Mouse (Mus musculus): ENCODE data around the gene Slfn9.
"Not testable (repeated sequence)": the region's sequence is repeated elsewhere in the genome, so short reads cannot be mapped to it uniquely, and the experiment has no call there.

The Slfn9 gene

GRCm38 (mm10) chr11:82945636-82946035 is 46.0 kb downstream of the Slfn9 start:
- H3K27me3 ChIP-seq (ENCODE audit: control insufficient read depth, insufficient read depth, low read length, poor library complexity, severe bottlenecking): no peaks in the 10 kb centered on the region
- H3K36me3 ChIP-seq (ENCODE audit: control insufficient read depth, insufficient read depth, low read length, poor library complexity, severe bottlenecking): no peaks in the 10 kb centered on the region
- no peak for DNase-seq (ENCODE audit: low read depth, low spot score)

- no peaks in the 10 kb centered on the region for H3K36me3 ChIP-seq (ENCODE audit: control insufficient read depth, insufficient read depth, low read length, poor library complexity, severe bottlenecking)
- H3K27me3 ChIP-seq (ENCODE audit: control insufficient read depth, insufficient read depth, low read length, poor library complexity, severe bottlenecking): no peaks in the 10 kb centered on the region
- DNase-seq (ENCODE audit: low read depth, low spot score): no peak
Observed at GRCm38 (mm10) chr11:82943336-82943735, 48.3 kb downstream of the Slfn9 start.

DNA sequence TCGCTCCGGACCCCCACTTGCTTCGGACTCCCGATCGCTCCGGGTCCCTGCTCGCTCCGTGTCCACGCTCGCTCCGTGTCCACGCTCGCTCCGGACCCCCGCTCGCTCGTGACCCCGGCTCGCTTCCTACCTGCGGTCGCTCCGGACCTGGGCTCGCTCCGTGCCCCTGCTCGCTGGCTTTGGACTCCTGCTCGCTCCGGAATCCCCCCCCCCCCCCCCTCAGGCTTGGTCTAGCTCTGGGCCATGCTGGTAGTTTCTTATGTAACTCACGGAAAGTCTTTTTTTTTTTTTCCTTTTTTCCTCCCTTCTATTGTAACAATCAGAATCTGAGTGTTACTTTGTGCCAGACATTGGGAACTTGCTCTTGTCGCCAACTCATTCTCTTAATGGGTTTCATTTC is 58.4 kb downstream of the Slfn9 start:
- no peak for DNase-seq (ENCODE audit: low read depth, low spot score)
- Histone ChIP-seq H3K27me3 (ENCODE audit: control insufficient read depth, insufficient read depth, low read length, poor library complexity, severe bottlenecking) (no peaks in the 10 kb centered on the region; the same call in 1 of the 2 replicates), H3K36me3 (ENCODE audit: control insufficient read depth, insufficient read depth, low read length, poor library complexity, severe bottlenecking) (no peaks in the 10 kb centered on the region)

GRCm38 (mm10) chr11:82931671-82932450 is 59.8 kb downstream of the Slfn9 start:
- not testable (repeated sequence) for H3K36me3 ChIP-seq (ENCODE audit: control insufficient read depth, insufficient read depth, low read length, poor library complexity, severe bottlenecking); DNase-seq (ENCODE audit: low read depth, low spot score); H3K27me3 ChIP-seq (ENCODE audit: control insufficient read depth, insufficient read depth, low read length, poor library complexity, severe bottlenecking)

DNA sequence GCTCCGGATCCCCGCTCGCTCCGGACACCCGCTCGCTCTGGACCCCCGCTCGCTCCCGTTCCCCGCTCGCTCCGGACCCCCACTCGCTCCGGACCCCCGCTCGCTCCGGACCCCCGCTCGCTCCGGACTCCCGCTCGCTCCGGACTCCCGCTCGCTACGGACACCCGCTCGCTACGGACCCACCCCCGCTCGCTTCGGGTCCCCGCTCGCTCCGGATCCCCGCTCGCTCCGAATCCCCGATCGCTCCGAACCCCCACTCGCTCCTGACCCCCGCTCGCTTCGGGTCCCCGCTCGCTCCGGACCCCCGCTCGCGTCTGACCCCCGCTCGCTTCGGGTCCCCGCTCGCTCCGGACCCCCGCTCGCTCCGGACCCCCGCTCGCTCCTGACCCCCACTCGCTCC is 60.5 kb downstream of the Slfn9 start:
- not testable (repeated sequence) for H3K36me3 ChIP-seq (ENCODE audit: control insufficient read depth, insufficient read depth, low read length, poor library complexity, severe bottlenecking); H3K27me3 ChIP-seq (ENCODE audit: control insufficient read depth, insufficient read depth, low read length, poor library complexity, severe bottlenecking); DNase-seq (ENCODE audit: low read depth, low spot score)

DNA sequence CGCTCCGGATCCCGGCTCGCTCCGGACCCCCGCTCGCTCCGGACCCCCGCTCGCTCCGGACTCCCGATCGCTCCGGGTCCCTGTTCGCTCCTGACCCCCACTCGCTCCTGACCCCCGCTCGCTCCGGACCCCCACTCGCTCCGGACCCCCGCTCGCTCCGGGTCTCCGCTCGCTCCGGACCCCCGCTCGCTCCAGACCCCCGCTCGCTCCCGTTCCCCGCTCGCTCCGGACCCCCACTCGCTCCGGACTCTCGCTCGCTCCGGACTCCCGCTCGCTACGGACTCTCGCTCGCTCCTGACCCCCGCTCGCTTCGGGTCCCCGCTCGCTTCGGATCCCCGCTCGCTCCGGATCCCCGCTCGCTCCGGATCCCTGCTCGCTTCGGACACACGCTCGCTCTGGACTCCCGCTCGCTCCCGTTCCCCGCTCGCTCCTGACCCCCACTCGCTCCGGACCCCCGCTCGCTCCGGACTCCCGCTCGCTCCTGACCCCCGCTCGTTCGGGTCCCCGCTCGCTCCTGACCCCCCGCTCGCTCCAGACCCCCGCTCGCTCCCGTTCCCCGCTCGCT is 61.2 kb downstream of the Slfn9 start:
- not testable (repeated sequence) for DNase-seq (ENCODE audit: low read depth, low spot score); H3K27me3 ChIP-seq (ENCODE audit: control insufficient read depth, insufficient read depth, low read length, poor library complexity, severe bottlenecking); H3K36me3 ChIP-seq (ENCODE audit: control insufficient read depth, insufficient read depth, low read length, poor library complexity, severe bottlenecking)

GRCm38 (mm10) chr11:82929633-82929950 is 62.0 kb downstream of the Slfn9 start:
- DNase-seq (ENCODE audit: low read depth, low spot score): no peak
- H3K27me3 ChIP-seq (ENCODE audit: control insufficient read depth, insufficient read depth, low read length, poor library complexity, severe bottlenecking): no peaks in the 10 kb centered on the region; the same call in 1 of the 2 replicates
- H3K36me3 ChIP-seq (ENCODE audit: control insufficient read depth, insufficient read depth, low read length, poor library complexity, severe bottlenecking): no peaks in the 10 kb centered on the region

GRCm38 (mm10) chr11:82928897-82929632 is 62.6 kb downstream of the Slfn9 start:
- Histone ChIP-seq H3K27me3 (ENCODE audit: control insufficient read depth, insufficient read depth, low read length, poor library complexity, severe bottlenecking) (no peaks in the 10 kb centered on the region; the same call in 1 of the 2 replicates), H3K36me3 (ENCODE audit: control insufficient read depth, insufficient read depth, low read length, poor library complexity, severe bottlenecking) (no peaks in the 10 kb centered on the region)
- no peak for DNase-seq (ENCODE audit: low read depth, low spot score)
